19 mouse cellular contexts compared by ENCODE assay signal in the genomic region with DNA sequence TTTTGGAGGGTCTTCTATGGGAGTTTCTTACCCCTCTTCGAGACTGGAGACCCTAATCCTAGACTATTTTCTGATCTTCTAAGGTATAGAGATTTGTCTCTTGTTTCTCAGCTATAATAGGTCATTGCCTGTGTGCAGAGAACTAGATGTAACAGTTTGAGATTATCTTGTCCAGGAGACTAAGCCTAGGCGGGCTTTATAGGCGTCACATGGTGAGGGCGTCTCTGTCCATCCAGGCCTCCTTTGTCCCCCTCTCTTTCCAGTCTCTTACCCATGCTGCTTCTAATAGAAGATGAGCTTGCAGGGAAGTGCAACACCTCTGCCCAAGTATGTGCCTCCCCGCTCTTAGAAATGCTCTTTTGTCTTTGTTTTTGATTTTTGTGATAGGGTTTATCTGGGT.
DNase-seq lines count a peak whose midpoint lies in the region; ATAC-seq lines count a peak whose summit lies in the region.
"Had no signal": no experiment of that assay in that cellular context is flagged by ENCODE, and none has a peak within 500 bp of the region (broad histone marks: within the 10 kb centered on the region; RNA-seq: fewer than 3 reads in every experiment).

No protein-coding gene starts in this region.

- no peaks in the 10 kb centered on the region for H3K27me3 ChIP-seq in liver, embryonic 11.5 days (replicated peaks; ENCODE audit: control insufficient read depth, insufficient read depth, low read length)
- no peaks in the 10 kb centered on the region for H3K27me3 ChIP-seq in liver, embryonic 15.5 days
- H3K27me3 ChIP-seq: embryonic facial prominence, embryonic 12.5 days; forebrain, embryonic 13.5 days; heart, embryonic 15.5 days had no signal

- 74% methylated on average over 5 of the region's 5 CpGs for WGBS in liver, embryonic 11.5 days
- WGBS in liver, embryonic 15.5 days (ENCODE audit: insufficient replicate concordance) = 29% methylated on average over 5 of the region's 5 CpGs

- peak overlapping the region; percentile 73 for H3K27ac ChIP-seq in liver, embryonic 11.5 days (ENCODE audit: low read depth, low read length)
- peak overlapping the region; percentile 88 for H3K27ac ChIP-seq in liver, embryonic 15.5 days (replicated peaks)
- H3K27ac ChIP-seq: embryonic facial prominence, embryonic 12.5 days; forebrain, embryonic 13.5 days; gastrocnemius, adult 2 months; heart, embryonic 15.5 days; hindbrain, embryonic 10.5 days; hindbrain, embryonic 14.5 days had no signal

- peaks cover 42% of the 10 kb centered on the region for H3K4me1 ChIP-seq in liver, embryonic 11.5 days (replicated peaks; ENCODE audit: control insufficient read depth, insufficient read depth, low read length)
- peaks cover 82% of the 10 kb centered on the region for H3K4me1 ChIP-seq in liver, embryonic 15.5 days (replicated peaks)
- H3K4me1 ChIP-seq: embryonic facial prominence, embryonic 12.5 days; forebrain, embryonic 13.5 days; heart, embryonic 15.5 days; hindbrain, embryonic 10.5 days had no signal

- H3K9me3 ChIP-seq in liver, embryonic 11.5 days (ENCODE audit: control insufficient read depth, low read length) = no peaks in the 10 kb centered on the region
- no peaks in the 10 kb centered on the region for H3K9me3 ChIP-seq in liver, embryonic 15.5 days (replicated peaks)
- H3K9me3 ChIP-seq: embryonic facial prominence, embryonic 12.5 days; forebrain, embryonic 13.5 days; heart, embryonic 15.5 days; hindbrain, embryonic 10.5 days had no signal

- DNase-seq in liver, embryonic 11.5 days (ENCODE audit: low spot score) = no peak
- no peak for DNase-seq in kidney, adult 18-20 months
- no peak for DNase-seq in layer of hippocampus, adult 9-10 months (ENCODE audit: low spot score)
- no peak for DNase-seq in heart, postnatal 10 days
- DNase-seq: adrenal gland, adult 8-10 months; adrenal gland, postnatal 36 days; cerebellum, adult 11 months; cerebellum, adult 8-10 months; cerebellum, postnatal 14 days; forebrain, postnatal 0 days; gastrocnemius, adult 2 months; gastrocnemius, postnatal 25 days had no signal

- H3K4me2 ChIP-seq in liver, embryonic 11.5 days = no peak overlapping the region
- no peak overlapping the region for H3K4me2 ChIP-seq in liver, embryonic 15.5 days
- H3K4me2 ChIP-seq: embryonic facial prominence, embryonic 12.5 days; forebrain, embryonic 13.5 days; heart, embryonic 15.5 days; hindbrain, embryonic 14.5 days had no signal

- no peak overlapping the region for H3K9ac ChIP-seq in liver, embryonic 11.5 days (ENCODE audit: low read depth, low read length)
- H3K9ac ChIP-seq in liver, embryonic 15.5 days = no peak overlapping the region
- H3K9ac ChIP-seq: embryonic facial prominence, embryonic 12.5 days; forebrain, embryonic 13.5 days; forebrain, postnatal 0 days; heart, embryonic 15.5 days; hindbrain, embryonic 14.5 days had no signal

- H3K4me3 ChIP-seq in liver, embryonic 11.5 days (ENCODE audit: low read depth, low read length) = no peak overlapping the region
- no peak overlapping the region for H3K4me3 ChIP-seq in liver, embryonic 15.5 days (replicated peaks)
- H3K4me3 ChIP-seq: embryonic facial prominence, embryonic 12.5 days; forebrain, embryonic 13.5 days; gastrocnemius, adult 2 months; heart, embryonic 15.5 days; hindbrain, embryonic 10.5 days had no signal

- ATAC-seq in erythroblast, adult 5-6 weeks (replicated peaks; ENCODE audit: low FRiP score, poor library complexity, severe bottlenecking) = 0 out of 2 replicates have a peak, but pooled peaks have one; percentile 17
- no peak for ATAC-seq in liver, embryonic 11.5 days (replicated peaks; ENCODE audit: low FRiP score)
- ATAC-seq in liver, embryonic 15.5 days (ENCODE audit: insufficient read depth) = no peak; the same call in 1 of the 2 replicates
- ATAC-seq: forebrain, embryonic 13.5 days; forebrain, postnatal 0 days had no signal

- intact Hi-C loops in heart, postnatal 10 days (cut with DNase I) = no loop called here

- H3K36me3 ChIP-seq in liver, embryonic 11.5 days (ENCODE audit: control insufficient read depth, insufficient read depth, low read length) = no peaks in the 10 kb centered on the region
- no peaks in the 10 kb centered on the region for H3K36me3 ChIP-seq in liver, embryonic 15.5 days (replicated peaks)
- H3K36me3 ChIP-seq: embryonic facial prominence, embryonic 12.5 days; heart, embryonic 15.5 days; hindbrain, embryonic 10.5 days had no signal
